Mouse (Mus musculus): ENCODE data around the gene Clip3. TPM values are rescaled to one million over a fixed set of nuclear protein-coding genes. Genes with fewer than 3 reads are reported as not detected.

Gene Clip3
- total and polyA plus RNA-seq, 2 experiments from 2014 or later, result 140 to 144 TPM

DNA sequence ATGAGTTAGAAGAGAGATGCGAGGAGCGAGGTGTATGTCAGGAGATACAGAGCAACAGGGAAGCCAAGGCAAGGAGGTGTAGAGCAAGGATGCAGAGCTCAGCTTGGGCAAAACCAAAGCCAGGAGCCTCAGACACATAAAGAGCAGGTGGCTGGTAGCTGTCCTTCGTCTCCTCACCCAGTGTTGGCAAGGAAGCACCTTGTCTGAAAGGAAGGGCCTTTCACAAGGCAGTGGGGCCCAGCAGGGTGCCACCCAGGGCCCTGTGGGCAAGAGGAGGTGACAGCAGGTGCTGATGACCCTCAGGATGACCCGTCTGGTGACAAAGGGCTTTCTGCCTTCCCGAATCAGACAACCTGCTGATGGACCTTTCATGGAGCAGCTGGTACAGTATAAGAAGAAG lies 43.0 kb downstream of the Clip3 start:
- Histone ChIP-seq H3K27me3 (ENCODE audit: insufficient read depth, low read length) (no peaks in the 10 kb centered on the region), H3K36me3 (ENCODE audit: insufficient read depth, low read length) (no peaks in the 10 kb centered on the region), H3K4me1 (ENCODE audit: insufficient read depth, low read length) (no peaks in the 10 kb centered on the region), H3K9ac (replicated peaks; ENCODE audit: low read length, poor library complexity, severe bottlenecking) (no peak overlapping the region), H3K4me2 (ENCODE audit: low read depth, low read length, poor library complexity, severe bottlenecking) (no peak overlapping the region), H3K9me3 (ENCODE audit: low read length) (no peaks in the 10 kb centered on the region), H3K4me3 (ENCODE audit: low read depth, low read length) (no peak overlapping the region), H3K27ac (ENCODE audit: low read depth, low read length) (no peak overlapping the region)
- ATAC-seq (ENCODE audit: low FRiP score), result no peak
- WGBS, result 59% methylated on average over 5 of the region's 5 CpGs
- no peak for TF ChIP-seq CTCF (IDR thresholded peaks at IDR 0.05)
- DNase-seq (ENCODE audit: low spot score), result no peak

DNA sequence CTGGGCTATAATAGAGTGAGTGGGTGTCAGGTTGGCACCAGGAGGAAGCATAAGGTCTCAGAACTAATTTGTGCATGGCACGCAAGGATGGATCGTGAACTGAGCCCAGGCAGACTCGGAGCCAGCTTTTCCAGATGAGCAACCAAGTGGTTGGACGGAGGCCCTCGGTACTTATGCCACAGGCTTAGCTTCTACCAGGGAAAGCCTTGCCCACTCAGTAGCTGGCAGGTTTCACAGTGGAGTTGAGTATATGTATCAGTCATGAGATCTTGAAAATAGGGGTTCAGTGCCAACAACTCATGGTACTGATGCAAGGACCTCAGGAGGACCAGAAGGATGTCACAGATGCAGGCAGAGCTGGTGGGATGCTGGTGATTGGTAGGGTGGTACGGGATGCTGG lies 44.2 kb downstream of the Clip3 start:
- H3K27me3 ChIP-seq (ENCODE audit: insufficient read depth, low read length), result no peaks in the 10 kb centered on the region
- no peak overlapping the region for H3K27ac ChIP-seq (ENCODE audit: low read depth, low read length)
- peak; percentile 61 for DNase-seq (ENCODE audit: low spot score)
- no peaks in the 10 kb centered on the region for H3K36me3 ChIP-seq (ENCODE audit: insufficient read depth, low read length)
- H3K4me1 ChIP-seq (ENCODE audit: insufficient read depth, low read length), result no peaks in the 10 kb centered on the region
- no peak for ATAC-seq (ENCODE audit: low FRiP score)
- no peak overlapping the region for H3K9ac ChIP-seq (replicated peaks; ENCODE audit: low read length, poor library complexity, severe bottlenecking)
- no peak overlapping the region for H3K4me3 ChIP-seq (ENCODE audit: low read depth, low read length)
- H3K4me2 ChIP-seq (ENCODE audit: low read depth, low read length, poor library complexity, severe bottlenecking), result no peak overlapping the region
- WGBS, result 76% methylated on average over 6 of the region's 6 CpGs
- no peak for TF ChIP-seq CTCF (IDR thresholded peaks at IDR 0.05)
- no peaks in the 10 kb centered on the region for H3K9me3 ChIP-seq (ENCODE audit: low read length)

DNA sequence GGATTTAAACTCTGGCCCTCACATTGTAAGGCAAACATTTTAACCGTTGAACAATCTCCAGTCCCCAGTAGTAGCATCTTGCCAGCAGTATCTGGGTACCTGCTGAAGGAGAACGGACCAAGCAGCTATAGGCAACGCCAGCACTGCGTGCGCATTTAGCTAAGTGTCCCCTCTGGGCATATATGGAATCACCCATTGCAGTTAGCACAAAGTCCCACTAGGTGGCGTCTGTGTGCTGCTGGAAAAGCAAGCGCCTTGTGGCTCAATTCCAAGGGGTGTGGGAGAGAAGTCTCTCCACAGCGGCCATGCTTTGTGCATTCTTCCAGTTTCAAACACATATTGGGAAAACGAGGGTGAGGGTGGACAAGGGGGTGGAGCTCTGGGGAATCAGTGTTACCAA lies 44.9 kb downstream of the Clip3 start:
- DNase-seq (ENCODE audit: low spot score) (peak; percentile 96), ATAC-seq (ENCODE audit: low FRiP score) (peak; percentile 52)
- Histone ChIP-seq H3K9me3 (ENCODE audit: low read length) (no peaks in the 10 kb centered on the region), H3K9ac (replicated peaks; ENCODE audit: low read length, poor library complexity, severe bottlenecking) (no peak overlapping the region), H3K36me3 (ENCODE audit: insufficient read depth, low read length) (no peaks in the 10 kb centered on the region), H3K27ac (ENCODE audit: low read depth, low read length) (no peak overlapping the region), H3K4me3 (ENCODE audit: low read depth, low read length) (no peak overlapping the region), H3K4me1 (ENCODE audit: insufficient read depth, low read length) (no peaks in the 10 kb centered on the region), H3K27me3 (ENCODE audit: insufficient read depth, low read length) (no peaks in the 10 kb centered on the region), H3K4me2 (ENCODE audit: low read depth, low read length, poor library complexity, severe bottlenecking) (no peak overlapping the region; the same call in 1 of the 2 replicates)
- TF ChIP-seq CTCF (IDR thresholded peaks at IDR 0.05), result peak; percentile 100
- 2% methylated on average over 9 of the region's 9 CpGs for WGBS

DNA sequence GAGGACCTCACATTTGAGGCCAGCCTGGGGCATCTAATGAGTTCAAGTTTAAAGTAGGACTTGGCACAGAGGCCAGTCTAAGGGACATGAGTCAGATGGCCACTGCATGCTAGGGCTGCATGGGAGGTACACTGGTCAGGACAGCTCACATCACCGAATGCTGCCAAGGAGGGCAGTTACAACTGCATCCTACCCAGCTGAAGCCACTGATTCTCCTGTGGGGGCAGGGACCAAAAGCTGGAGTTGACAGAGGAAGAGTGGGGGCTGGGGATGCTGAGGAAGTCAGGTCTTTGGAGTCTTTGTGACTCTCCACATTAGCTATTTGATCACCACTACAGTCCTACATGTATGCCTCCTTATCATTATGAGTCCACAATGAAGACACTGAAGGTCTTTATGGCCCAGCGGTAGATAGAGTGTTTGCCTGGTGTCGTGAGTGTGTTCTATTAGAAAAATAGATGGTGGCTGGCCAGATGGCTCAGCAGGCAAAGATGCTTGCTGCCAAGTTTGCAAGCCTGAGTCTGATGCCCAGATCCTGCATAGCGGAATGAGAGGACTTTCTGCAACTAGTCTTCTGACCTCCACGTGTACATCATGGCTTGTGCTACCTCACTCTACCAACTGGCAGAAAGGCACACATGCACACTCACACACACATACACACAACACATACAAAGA lies 48.0 kb downstream of the Clip3 start:
- H3K27me3 ChIP-seq (ENCODE audit: insufficient read depth, low read length), result no peaks in the 10 kb centered on the region
- DNase-seq (ENCODE audit: low spot score) (peak; percentile 72), ATAC-seq (ENCODE audit: low FRiP score) (no peak)
- TF ChIP-seq CTCF (IDR thresholded peaks at IDR 0.05), result no peak
- no peaks in the 10 kb centered on the region for H3K36me3 ChIP-seq (ENCODE audit: insufficient read depth, low read length)
- no peak overlapping the region for H3K9ac ChIP-seq (replicated peaks; ENCODE audit: low read length, poor library complexity, severe bottlenecking)
- 63% methylated on average over 5 of the region's 5 CpGs for WGBS
- no peaks in the 10 kb centered on the region for H3K9me3 ChIP-seq (ENCODE audit: low read length)
- no peak overlapping the region for H3K27ac ChIP-seq (ENCODE audit: low read depth, low read length)
- no peak overlapping the region for H3K4me2 ChIP-seq (ENCODE audit: low read depth, low read length, poor library complexity, severe bottlenecking)
- no peaks in the 10 kb centered on the region for H3K4me1 ChIP-seq (ENCODE audit: insufficient read depth, low read length)
- no peak overlapping the region for H3K4me3 ChIP-seq (ENCODE audit: low read depth, low read length)

DNA sequence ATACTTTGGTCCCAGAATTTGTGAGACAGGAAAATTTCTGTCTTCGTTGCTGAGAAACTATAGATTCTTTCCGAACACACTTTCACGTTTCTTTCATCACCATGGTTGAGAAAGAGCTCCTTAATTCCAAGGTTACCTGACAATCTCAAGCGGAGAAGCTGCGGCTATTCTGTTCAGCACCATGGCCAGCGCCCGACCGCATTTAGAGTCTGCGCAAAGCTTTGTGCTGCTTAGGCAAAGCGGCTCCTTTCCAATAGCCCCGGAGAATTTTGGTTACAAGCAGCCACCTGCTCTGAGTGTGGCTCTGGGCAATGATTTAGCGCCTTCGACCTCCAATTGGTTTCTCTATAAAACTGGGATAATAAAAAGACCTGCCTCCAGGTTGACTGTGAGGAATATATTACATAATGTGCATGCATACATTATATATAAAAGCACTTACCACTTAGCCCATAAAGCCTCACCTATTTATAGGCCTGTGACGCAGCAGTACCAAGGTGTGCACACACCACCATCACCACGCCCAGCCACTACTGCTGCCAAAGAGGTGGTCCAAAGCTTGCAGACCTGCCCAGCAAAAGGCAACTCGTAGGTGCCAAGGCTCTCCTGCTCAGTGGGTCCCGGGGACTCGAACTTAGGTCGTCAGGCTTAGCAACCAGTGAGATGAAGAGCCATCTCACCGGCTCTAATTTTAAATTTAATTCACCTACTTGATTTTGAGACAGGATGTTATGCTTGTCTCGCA lies 55.3 kb downstream of the Clip3 start:
- peak; percentile 47 for DNase-seq (ENCODE audit: low spot score)
- no peak for TF ChIP-seq CTCF (IDR thresholded peaks at IDR 0.05)
- 31% methylated on average over 21 of the region's 21 CpGs for WGBS

DNA sequence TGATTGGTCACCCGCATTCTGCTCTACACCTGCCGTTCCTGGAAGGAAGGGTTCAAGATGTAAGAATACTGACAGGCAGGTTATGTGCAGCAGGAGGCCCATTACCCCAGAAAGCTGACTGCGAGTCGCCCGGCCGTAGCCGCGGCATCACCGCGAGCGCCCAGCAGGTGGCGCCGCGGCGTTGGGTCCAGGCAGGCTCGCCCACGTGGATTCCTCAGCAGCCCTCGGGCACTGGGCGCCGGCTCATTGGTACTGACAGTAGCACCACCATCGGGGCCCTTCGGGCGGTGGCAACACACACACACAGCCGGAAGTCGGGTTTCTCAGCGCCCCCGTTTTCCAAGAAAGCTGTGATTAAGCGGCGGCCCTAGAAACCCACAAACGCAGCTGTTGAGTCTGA lies 56.3 kb downstream of the Clip3 start:
- DNase-seq (ENCODE audit: low spot score), result peak; percentile 82
- TF ChIP-seq CTCF (IDR thresholded peaks at IDR 0.05), result peak; percentile 85
- no peak overlapping the region for H3K27ac ChIP-seq (ENCODE audit: low read depth, low read length)
- WGBS, result 2% methylated on average over 30 of the region's 30 CpGs
- peaks cover 10% of the 10 kb centered on the region; the same call in 1 of the 2 replicates for H3K27me3 ChIP-seq (ENCODE audit: insufficient read depth, low read length)
- peak overlapping the region; percentile 17; the same call in 1 of the 2 replicates for H3K4me3 ChIP-seq (ENCODE audit: low read depth, low read length)
- no peaks in the 10 kb centered on the region for H3K9me3 ChIP-seq (ENCODE audit: low read length)
- ATAC-seq (ENCODE audit: low FRiP score), result peak; percentile 63
- no peaks in the 10 kb centered on the region for H3K4me1 ChIP-seq (ENCODE audit: insufficient read depth, low read length)
- H3K9ac ChIP-seq (replicated peaks; ENCODE audit: low read length, poor library complexity, severe bottlenecking), result no peak overlapping the region
- H3K4me2 ChIP-seq (ENCODE audit: low read depth, low read length, poor library complexity, severe bottlenecking), result peak overlapping the region; percentile 47
- no peaks in the 10 kb centered on the region for H3K36me3 ChIP-seq (ENCODE audit: insufficient read depth, low read length)

More for the DNA sequence above, 55.3 kb downstream of the Clip3 start:
- Histone ChIP-seq H3K4me1 (ENCODE audit: insufficient read depth, low read length) (no peaks in the 10 kb centered on the region), H3K4me3 (ENCODE audit: low read depth, low read length) (no peak overlapping the region), H3K9me3 (ENCODE audit: low read length) (no peaks in the 10 kb centered on the region), H3K27ac (ENCODE audit: low read depth, low read length) (no peak overlapping the region), H3K4me2 (ENCODE audit: low read depth, low read length, poor library complexity, severe bottlenecking) (no peak overlapping the region), H3K36me3 (ENCODE audit: insufficient read depth, low read length) (no peaks in the 10 kb centered on the region), H3K9ac (replicated peaks; ENCODE audit: low read length, poor library complexity, severe bottlenecking) (no peak overlapping the region), H3K27me3 (ENCODE audit: insufficient read depth, low read length) (peaks cover 10% of the 10 kb centered on the region; the same call in 1 of the 2 replicates)
- ATAC-seq (ENCODE audit: low FRiP score), result no peak

Measured in midbrain, postnatal 0 days (tissue).